Mouse (Mus musculus) MEL (cell line): Measurements from ENCODE around the gene Rgs5. TPM values are rescaled to one million over a fixed set of nuclear protein-coding genes. Genes with fewer than 3 reads are reported as not detected.

Source experiments
- DNase-seq: peaks from one replicate; pipeline ENCODE4 v3.0.0; 2011; ENCODE audit warnings: low read depth, low spot score
- H3K27ac ChIP-seq: 2 replicates; pipeline ENCODE4 v1.5.1; 2012; ENCODE audit warnings: low read depth, mild to moderate bottlenecking, control low read depth, low read length, moderate library complexity; ENCODE audit not compliant: control insufficient read depth
- H3K27me3 ChIP-seq, 2 experiments: fragments of 150-350 bp in 1 of 2; sonication (generic) in 1 of 2; 2 replicates each; pipeline ENCODE4 v1.6.1; 2012; ENCODE audit warnings: low read length in 2 of 2, mild to moderate bottlenecking in 2 of 2, improper control_type of control experiment in 1 of 2, moderate library complexity in 1 of 2; ENCODE audit not compliant: insufficient read depth in 2 of 2, control insufficient read depth in 1 of 2
- H3K36me3 ChIP-seq, 2 experiments: 2 replicates each; pipeline ENCODE4 v1.6.1; 2012 to 2014; ENCODE audit warnings: low read length in 2 of 2, improper control_type of control experiment in 1 of 2, inconsistent platforms in 1 of 2, mild to moderate bottlenecking in 1 of 2; ENCODE audit not compliant: insufficient read depth in 2 of 2, control insufficient read depth in 1 of 2
- H3K4me1 ChIP-seq, 2 experiments: fragments of 150-350 bp in 1 of 2; sonication (generic) in 1 of 2; 2 replicates each; pipeline ENCODE4 v1.6.1; 2012; ENCODE audit warnings: low read length in 2 of 2, improper control_type of control experiment in 1 of 2, mild to moderate bottlenecking in 1 of 2; ENCODE audit not compliant: insufficient read depth in 2 of 2, control insufficient read depth in 1 of 2
- H3K4me3 ChIP-seq, 2 experiments: fragments of 150-350 bp in 1 of 2; sonication (generic) in 1 of 2; 2 replicates each; pipeline ENCODE4 v1.5.1; 2012; ENCODE audit warnings: low read depth in 2 of 2, low read length in 2 of 2, mild to moderate bottlenecking in 2 of 2, moderate library complexity in 2 of 2, control low read depth in 1 of 2, improper control_type of control experiment in 1 of 2; ENCODE audit not compliant: control insufficient read depth in 1 of 2, insufficient read depth in 1 of 2
- H3K79me2 ChIP-seq: 2 replicates; pipeline ENCODE4 v1.6.1; 2012; ENCODE audit warnings: mild to moderate bottlenecking, low read length, moderate library complexity; ENCODE audit not compliant: control insufficient read depth, poor library complexity, insufficient read depth
- H3K9ac ChIP-seq: 2 replicates; pipeline ENCODE4 v1.6.1; 2012; ENCODE audit warnings: low read depth, mild to moderate bottlenecking, control low read depth, low read length, moderate library complexity; ENCODE audit not compliant: control insufficient read depth, poor library complexity, severe bottlenecking
- H3K9me3 ChIP-seq: fragments of 150-350 bp; sonication (generic); replicated peaks from 2 replicates; pipeline ENCODE4 v1.6.1; 2012; ENCODE audit warnings: mild to moderate bottlenecking, low read length, improper control_type of control experiment, moderate library complexity; ENCODE audit not compliant: insufficient read depth
- BHLHE40 ChIP-seq: IDR thresholded peaks from 2 replicates; pipeline ENCODE4 v1.6.1; 2012; ENCODE audit warnings: low read depth, mild to moderate bottlenecking, inconsistent platforms, low read length, improper control_type of control experiment, borderline replicate concordance
- CHD2 ChIP-seq: IDR thresholded peaks from 2 replicates; pipeline ENCODE4 v1.6.1; 2011; ENCODE audit warnings: low read length, improper control_type of control experiment
- CTCF ChIP-seq, 3 experiments: IDR thresholded peaks in 2 of 3; conservative IDR thresholded peaks in 1 of 3; 2 replicates each; pipeline ENCODE4 v1.5.1; 2011 to 2012; ENCODE audit warnings: low read length in 3 of 3, low read depth in 2 of 3, mild to moderate bottlenecking in 2 of 3, improper control_type of control experiment in 1 of 3, inconsistent platforms in 1 of 3, mixed read lengths in 1 of 3, moderate library complexity in 1 of 3; ENCODE audit not compliant: control insufficient read depth in 1 of 3, insufficient read depth in 1 of 3, poor library complexity in 1 of 3, severe bottlenecking in 1 of 3
- GABPA ChIP-seq: IDR thresholded peaks from 2 replicates; pipeline ENCODE4 v1.6.1; 2012; ENCODE audit warnings: low read depth, mild to moderate bottlenecking, inconsistent platforms, low read length, improper control_type of control experiment, moderate library complexity
- GATA1 ChIP-seq: IDR thresholded peaks from 2 replicates; pipeline ENCODE4 v1.6.1; 2011; ENCODE audit warnings: low read depth, low read length, improper control_type of control experiment
- HCFC1 ChIP-seq: IDR thresholded peaks from 2 replicates; pipeline ENCODE4 v1.6.1; 2012; ENCODE audit warnings: low read depth, mild to moderate bottlenecking, inconsistent platforms, low read length, improper control_type of control experiment, moderate library complexity
- KAT2A ChIP-seq: conservative IDR thresholded peaks from 2 replicates; pipeline ENCODE4 v1.6.1; 2012; ENCODE audit warnings: low read depth, low read length, improper control_type of control experiment, inconsistent platforms
- MAFK ChIP-seq: IDR thresholded peaks from 2 replicates; pipeline ENCODE4 v1.6.1; 2011; ENCODE audit warnings: low read depth, mild to moderate bottlenecking, low read length, improper control_type of control experiment, borderline replicate concordance
- MYB ChIP-seq: IDR thresholded peaks from 2 replicates; pipeline ENCODE4 v1.6.1; 2011; ENCODE audit warnings: mild to moderate bottlenecking, low read depth, low read length, improper control_type of control experiment
- MYC ChIP-seq: IDR thresholded peaks from 2 replicates; pipeline ENCODE4 v1.6.1; 2011; ENCODE audit warnings: low read depth, mild to moderate bottlenecking, low read length, improper control_type of control experiment, moderate library complexity
- NELFE ChIP-seq: IDR thresholded peaks from 2 replicates; pipeline ENCODE4 v1.6.1; 2011; ENCODE audit warnings: low read depth, low read length, improper control_type of control experiment
- POLR2AphosphoS2 ChIP-seq: IDR thresholded peaks from 2 replicates; pipeline ENCODE4 v1.6.1; 2011; ENCODE audit warnings: low read length, improper control_type of control experiment
- POLR2AphosphoS5 ChIP-seq: IDR thresholded peaks from 2 replicates; pipeline ENCODE4 v1.6.1; 2012; ENCODE audit warnings: low read depth, borderline replicate concordance, mild to moderate bottlenecking, inconsistent platforms, low read length, moderate library complexity, mixed read lengths
- RAD21 ChIP-seq: IDR thresholded peaks from 2 replicates; pipeline ENCODE4 v1.6.1; 2011; ENCODE audit warnings: mild to moderate bottlenecking, low read depth, low read length, improper control_type of control experiment
- RCOR1 ChIP-seq: IDR thresholded peaks from 2 replicates; pipeline ENCODE4 v1.6.1; 2012; ENCODE audit warnings: low read depth, mild to moderate bottlenecking, inconsistent platforms, low read length, improper control_type of control experiment
- SIN3A ChIP-seq: IDR thresholded peaks from 2 replicates; pipeline ENCODE4 v1.6.1; 2012; ENCODE audit warnings: low read length, improper control_type of control experiment, inconsistent platforms
- SMC3 ChIP-seq: IDR thresholded peaks from 2 replicates; pipeline ENCODE4 v1.6.1; 2011; ENCODE audit warnings: low read depth, low read length, improper control_type of control experiment
- TCF12 ChIP-seq: IDR thresholded peaks from 2 replicates; pipeline ENCODE4 v1.6.1; 2014; ENCODE audit warnings: low read depth, mild to moderate bottlenecking, inconsistent platforms, low read length, improper control_type of control experiment, moderate library complexity
- ZC3H11A ChIP-seq: IDR thresholded peaks from 2 replicates; pipeline ENCODE4 v1.6.1; 2012; ENCODE audit warnings: low read depth, mild to moderate bottlenecking, inconsistent platforms, low read length, improper control_type of control experiment
- ZKSCAN1 ChIP-seq: IDR thresholded peaks from 2 replicates; pipeline ENCODE4 v1.6.1; 2012; ENCODE audit warnings: low read depth, mild to moderate bottlenecking, inconsistent platforms, low read length, improper control_type of control experiment, moderate library complexity
- ZNF384 ChIP-seq: IDR thresholded peaks from 2 replicates; pipeline ENCODE4 v1.6.1; 2012; ENCODE audit warnings: low read depth, mild to moderate bottlenecking, inconsistent platforms, low read length, improper control_type of control experiment
- polyA plus RNA-seq, 2 experiments: library from polyadenylated mRNA; stranded (reverse) in 1 of 2; unstranded in 1 of 2; fragments of >175 nt in 1 of 2; fragments of >200 nt in 1 of 2; gene quantifications; 2 replicates each; pipeline versions ENCODE4 v1.2.1 to v1.2.4; 2012; ENCODE audit warnings: low replicate concordance in 2 of 2, low read depth in 1 of 2; ENCODE audit not compliant: insufficient read length in 2 of 2, insufficient read depth in 1 of 2, missing spikeins in 1 of 2
- total RNA-seq: library from RNA; depleted of rRNA; stranded (reverse); fragments of 300-350 nt; gene quantifications from 2 replicates; pipeline ENCODE4 v1.2.3, GENCODE M21; 2012

Gene Rgs5
- total and polyA plus RNA-seq, 3 experiments: not detected

GRCm38 (mm10) chr1:169659479-169659878 lies 4.2 kb downstream of the Rgs5 start:
- no peak for DNase-seq
- Histone ChIP-seq H3K79me2 (no peaks in the 10 kb centered on the region), H3K9ac (no peak overlapping the region), H3K4me3 (no peak overlapping the region), H3K27ac (no peak overlapping the region), H3K9me3 (no peaks in the 10 kb centered on the region), H3K36me3 (no peaks in the 10 kb centered on the region), H3K4me1 (no peaks in the 10 kb centered on the region), H3K27me3 (no peaks in the 10 kb centered on the region)
- TF ChIP-seq TCF12 (no peak), ZKSCAN1 (no peak)

- no peak for TF ChIP-seq SMC3
- H3K36me3 ChIP-seq: no peaks in the 10 kb centered on the region
- no peaks in the 10 kb centered on the region for H3K79me2 ChIP-seq
- H3K9me3 ChIP-seq: no peaks in the 10 kb centered on the region
- H3K27ac ChIP-seq: no peak overlapping the region
- H3K27me3 ChIP-seq: no peaks in the 10 kb centered on the region
- DNase-seq: no peak
- H3K9ac ChIP-seq: no peak overlapping the region
- no peak overlapping the region for H3K4me3 ChIP-seq
- H3K4me1 ChIP-seq: no peaks in the 10 kb centered on the region
Observed at GRCm38 (mm10) chr1:169667328-169667727, 12.0 kb downstream of the Rgs5 start.

- TF ChIP-seq CTCF (IDR thresholded peaks at IDR 0.05 in 2 of 3, conservative IDR thresholded peaks at IDR 0.05 in 1 of 3; ENCODE audit: control insufficient read depth in 1 of 3, insufficient read depth in 1 of 3, low read depth in 2 of 3, low read length in 3 of 3, poor library complexity in 1 of 3, severe bottlenecking in 1 of 3): peak; percentile 7 to 44 (median 29); a peak in 4 of 6 replicates
- TF ChIP-seq CHD2: no peak
- TF ChIP-seq RAD21: peak; percentile 27; the same call in 1 of the 2 replicates
- TF ChIP-seq TCF12: no peak
- TF ChIP-seq SMC3: peak; percentile 39; the same call in 1 of the 2 replicates
- no peak for TF ChIP-seq HCFC1
- TF ChIP-seq, all 39 proteins: peak for 3
Observed at GRCm38 (mm10) chr1:169670705-169671104, 15.4 kb downstream of the Rgs5 start.

GRCm38 (mm10) chr1:169671801-169672200 lies 16.5 kb downstream of the Rgs5 start:
- no peaks in the 10 kb centered on the region for H3K79me2 ChIP-seq
- H3K27ac ChIP-seq: no peak overlapping the region
- no peaks in the 10 kb centered on the region for H3K4me1 ChIP-seq
- no peaks in the 10 kb centered on the region for H3K27me3 ChIP-seq
- no peaks in the 10 kb centered on the region for H3K9me3 ChIP-seq
- no peak overlapping the region for H3K9ac ChIP-seq
- DNase-seq: no peak
- no peak overlapping the region for H3K4me3 ChIP-seq
- no peaks in the 10 kb centered on the region for H3K36me3 ChIP-seq
- TF ChIP-seq GATA1 (no peak), SIN3A (no peak), CHD2 (no peak), HCFC1 (no peak), SMC3 (no peak), ZC3H11A (no peak), BHLHE40 (no peak), RAD21 (no peak), ZNF384 (no peak), MAFK (no peak), POLR2AphosphoS5 (no peak), NELFE (no peak), MYC (no peak), RCOR1 (no peak), KAT2A (no peak), POLR2AphosphoS2 (no peak), MYB (no peak), CTCF (IDR thresholded peaks at IDR 0.05 in 2 of 3, conservative IDR thresholded peaks at IDR 0.05 in 1 of 3; ENCODE audit: control insufficient read depth in 1 of 3, insufficient read depth in 1 of 3, low read depth in 2 of 3, low read length in 3 of 3, poor library complexity in 1 of 3, severe bottlenecking in 1 of 3) (no peak), GABPA (no peak)

More at GRCm38 (mm10) chr1:169670705-169671104, 15.4 kb downstream of the Rgs5 start:
- H3K4me3 ChIP-seq: no peak overlapping the region
- no peak overlapping the region for H3K27ac ChIP-seq
- no peaks in the 10 kb centered on the region for H3K27me3 ChIP-seq
- H3K4me1 ChIP-seq: no peaks in the 10 kb centered on the region
- no peaks in the 10 kb centered on the region for H3K36me3 ChIP-seq
- no peaks in the 10 kb centered on the region for H3K9me3 ChIP-seq
- no peaks in the 10 kb centered on the region for H3K79me2 ChIP-seq
- peak; percentile 8 for DNase-seq
- no peak overlapping the region for H3K9ac ChIP-seq
